Mouse (Mus musculus) CH12.LX (cell line): Measurements from ENCODE around the gene Zeb2. TPM values are rescaled to one million over a fixed set of nuclear protein-coding genes. Genes with fewer than 3 reads are reported as not detected.
A peak's percentile ranks its signal among the peaks of the same experiment; 100 is the strongest.

Experiments
- DNase-seq: peaks from one replicate; pipeline ENCODE4 v3.0.0-alpha.2; 2013; ENCODE audit errors: extremely low read depth
- H3K27ac ChIP-seq: 2 replicates; pipeline ENCODE4 v1.5.1; 2012; ENCODE audit warnings: low read depth, mild to moderate bottlenecking, control low read depth, moderate library complexity; ENCODE audit not compliant: insufficient read depth
- H3K27me3 ChIP-seq: replicated peaks from 2 replicates; pipeline ENCODE3; 2012; ENCODE audit warnings: inconsistent platforms
- H3K36me3 ChIP-seq, 2 experiments: replicated peaks in 1 of 2; 2 replicates each; pipeline versions ENCODE3 to v1.6.1; 2012; ENCODE audit warnings: inconsistent platforms in 1 of 2, low read length in 1 of 2, mild to moderate bottlenecking in 1 of 2, mixed read lengths in 1 of 2, moderate library complexity in 1 of 2; ENCODE audit not compliant: control insufficient read depth in 1 of 2, insufficient read depth in 1 of 2
- H3K4me1 ChIP-seq, 2 experiments: 2 replicates each; pipeline ENCODE4 v1.6.1; 2012; ENCODE audit warnings: inconsistent platforms in 1 of 2, moderate library complexity in 1 of 2; ENCODE audit not compliant: insufficient read depth in 2 of 2, control insufficient read depth in 1 of 2
- H3K4me2 ChIP-seq: 2 replicates; pipeline ENCODE4 v1.6.1; 2012; ENCODE audit warnings: low read depth, mild to moderate bottlenecking, control low read depth; ENCODE audit not compliant: poor library complexity, insufficient read depth, severe bottlenecking
- H3K4me3 ChIP-seq, 3 experiments: fragments of 150-350 bp in 1 of 3; sonication (generic) in 1 of 3; replicated peaks in 1 of 3; 2 replicates each; pipeline versions ENCODE3 to v1.5.1; 2011 to 2012; ENCODE audit warnings: low read depth in 2 of 3, low read length in 2 of 3, mild to moderate bottlenecking in 2 of 3, moderate library complexity in 2 of 3, control low read depth in 1 of 3, improper control_type of control experiment in 1 of 3, inconsistent platforms in 1 of 3, mixed read lengths in 1 of 3; ENCODE audit not compliant: poor library complexity in 1 of 3
- H3K79me2 ChIP-seq: replicated peaks from 2 replicates; pipeline ENCODE4 v1.6.1; 2012; ENCODE audit warnings: mild to moderate bottlenecking, moderate library complexity; ENCODE audit not compliant: control insufficient read depth, poor library complexity, insufficient read depth, severe bottlenecking; ENCODE audit errors: extremely low read depth
- H3K9ac ChIP-seq: 2 replicates; pipeline ENCODE4 v1.6.1; 2012; ENCODE audit warnings: low read depth, mild to moderate bottlenecking, control low read depth, moderate library complexity; ENCODE audit not compliant: insufficient read depth
- H3K9me3 ChIP-seq: replicated peaks from 2 replicates; pipeline ENCODE3; 2012; ENCODE audit warnings: low read length, inconsistent platforms, mixed read lengths
- BHLHE40 ChIP-seq: IDR thresholded peaks from 2 replicates; pipeline ENCODE4 v1.6.1; 2011; ENCODE audit warnings: mild to moderate bottlenecking, low read depth, low read length, improper control_type of control experiment
- CTCF ChIP-seq, 2 experiments: IDR thresholded peaks in 1 of 2; conservative IDR thresholded peaks in 1 of 2; 2 replicates each; pipeline ENCODE4 v1.5.1; 2011 to 2012; ENCODE audit warnings: low read depth in 2 of 2, low read length in 2 of 2, improper control_type of control experiment in 1 of 2, inconsistent platforms in 1 of 2, mild to moderate bottlenecking in 1 of 2, moderate library complexity in 1 of 2
- E2F4 ChIP-seq: IDR thresholded peaks from 2 replicates; pipeline ENCODE4 v1.6.1; 2011; ENCODE audit warnings: low read depth, low read length, improper control_type of control experiment; ENCODE audit not compliant: insufficient replicate concordance
- ELF1 ChIP-seq: IDR thresholded peaks from 2 replicates; pipeline ENCODE4 v1.6.1; 2014; ENCODE audit warnings: low read depth, mild to moderate bottlenecking, inconsistent platforms, low read length, improper control_type of control experiment
- ETS1 ChIP-seq: conservative IDR thresholded peaks from 2 replicates; pipeline ENCODE4 v1.6.1; 2012; ENCODE audit warnings: low read depth, mild to moderate bottlenecking, inconsistent platforms, low read length, improper control_type of control experiment, moderate library complexity
- GABPA ChIP-seq: IDR thresholded peaks from 2 replicates; pipeline ENCODE4 v1.6.1; 2012; ENCODE audit warnings: low read depth, low read length, improper control_type of control experiment, inconsistent platforms; ENCODE audit not compliant: insufficient replicate concordance
- HCFC1 ChIP-seq: IDR thresholded peaks from 2 replicates; pipeline ENCODE4 v1.6.1; 2012; ENCODE audit warnings: low read depth, mild to moderate bottlenecking, inconsistent platforms, low read length, improper control_type of control experiment
- IRF4 ChIP-seq: IDR thresholded peaks from 2 replicates; pipeline ENCODE4 v1.6.1; 2014; ENCODE audit warnings: low read depth, mild to moderate bottlenecking, inconsistent platforms, low read length, improper control_type of control experiment
- JUN ChIP-seq: IDR thresholded peaks from 2 replicates; pipeline ENCODE4 v1.6.1; 2011; ENCODE audit warnings: low read depth, mild to moderate bottlenecking, low read length, improper control_type of control experiment, moderate library complexity; ENCODE audit not compliant: insufficient read depth
- JUND ChIP-seq: conservative IDR thresholded peaks from 2 replicates; pipeline ENCODE4 v1.6.1; 2011; ENCODE audit warnings: low read depth, low read length, improper control_type of control experiment
- KAT2A ChIP-seq: IDR thresholded peaks from 2 replicates; pipeline ENCODE4 v1.6.1; 2012; ENCODE audit warnings: low read length, improper control_type of control experiment, inconsistent platforms; ENCODE audit not compliant: insufficient replicate concordance
- MAFK ChIP-seq: IDR thresholded peaks from 2 replicates; pipeline ENCODE4 v1.6.1; 2011; ENCODE audit warnings: low read length, improper control_type of control experiment; ENCODE audit not compliant: insufficient replicate concordance
- MAZ ChIP-seq: IDR thresholded peaks from 2 replicates; pipeline ENCODE4 v1.6.1; 2012; ENCODE audit warnings: low read depth, mild to moderate bottlenecking, inconsistent platforms, low read length, improper control_type of control experiment, moderate library complexity
- MEF2A ChIP-seq: IDR thresholded peaks from 2 replicates; pipeline ENCODE4 v1.6.1; 2014; ENCODE audit warnings: low read depth, mild to moderate bottlenecking, inconsistent platforms, low read length, improper control_type of control experiment, borderline replicate concordance
- MXI1 ChIP-seq: IDR thresholded peaks from 2 replicates; pipeline ENCODE4 v1.6.1; 2011; ENCODE audit warnings: mild to moderate bottlenecking, low read depth, low read length, improper control_type of control experiment
- NELFE ChIP-seq: IDR thresholded peaks from 2 replicates; pipeline ENCODE4 v1.6.1; 2011; ENCODE audit warnings: low read depth, low read length, improper control_type of control experiment
- POLR2A ChIP-seq: IDR thresholded peaks from 2 replicates; pipeline ENCODE4 v1.6.1; 2011; ENCODE audit warnings: low read depth, mild to moderate bottlenecking, improper control_type of control experiment, low read length
- RCOR1 ChIP-seq: conservative IDR thresholded peaks from 2 replicates; pipeline ENCODE4 v1.6.1; 2012; ENCODE audit warnings: low read depth, mild to moderate bottlenecking, inconsistent platforms, low read length, improper control_type of control experiment
- SIN3A ChIP-seq: IDR thresholded peaks from 2 replicates; pipeline ENCODE4 v1.6.1; 2012; ENCODE audit warnings: low read length, improper control_type of control experiment, inconsistent platforms
- SMC3 ChIP-seq: IDR thresholded peaks from 2 replicates; pipeline ENCODE4 v1.6.1; 2011; ENCODE audit warnings: low read depth, low read length, improper control_type of control experiment
- UBTF ChIP-seq: IDR thresholded peaks from 2 replicates; pipeline ENCODE4 v1.6.1; 2012; ENCODE audit warnings: low read depth, mild to moderate bottlenecking, inconsistent platforms, low read length, improper control_type of control experiment, moderate library complexity
- USF1 ChIP-seq: IDR thresholded peaks from 2 replicates; pipeline ENCODE4 v1.6.1; 2014; ENCODE audit warnings: low read depth, mild to moderate bottlenecking, inconsistent platforms, low read length, improper control_type of control experiment
- USF2 ChIP-seq: conservative IDR thresholded peaks from 2 replicates; pipeline ENCODE4 v1.6.1; 2011; ENCODE audit warnings: low read depth, low read length, improper control_type of control experiment
- ZC3H11A ChIP-seq: IDR thresholded peaks from 2 replicates; pipeline ENCODE4 v1.6.1; 2012; ENCODE audit warnings: low read depth, mild to moderate bottlenecking, inconsistent platforms, low read length, improper control_type of control experiment
- ZKSCAN1 ChIP-seq: IDR thresholded peaks from 2 replicates; pipeline ENCODE4 v1.6.1; 2012; ENCODE audit warnings: low read depth, inconsistent platforms, low read length, improper control_type of control experiment, borderline replicate concordance
- dilution Hi-C: fragments of 300-500 bp; cut with MboI; formaldehyde crosslinking; loops from 2 replicates; pipeline ENCODE4 v1.14.3; 2020; ENCODE audit warnings: low sequenced_read_pairs; ENCODE audit not compliant: extremely low pct_unique_long_range_greater_than_20kb, extremely low pct_ligation_motif_present
- in situ Hi-C: fragments of 300-500 bp; cut with MboI; formaldehyde crosslinking; loops from 3 replicates; pipeline ENCODE4 v1.14.3; 2019; ENCODE audit warnings: low sequenced_read_pairs, low pct_ligation_motif_present, low pct_unique_long_range_greater_than_20kb, mixed read lengths
- polyA plus RNA-seq: library from polyadenylated mRNA; unstranded; fragments of >175 nt; gene quantifications from 2 replicates; pipeline ENCODE4 v1.2.1, GENCODE M21; 2012; ENCODE audit warnings: low read depth; ENCODE audit not compliant: insufficient read length
- total RNA-seq, 2 experiments: library from RNA; depleted of rRNA; stranded (reverse); fragments of 300-350 nt in 1 of 2; fragments of >200 nt in 1 of 2; gene quantifications; 2 replicates each; pipeline ENCODE4 v1.2.3; 2012 to 2014

The Zeb2 gene
- total and polyA plus RNA-seq, 3 experiments, result 12.9 to 25.8 (median 20.8) TPM

DNA sequence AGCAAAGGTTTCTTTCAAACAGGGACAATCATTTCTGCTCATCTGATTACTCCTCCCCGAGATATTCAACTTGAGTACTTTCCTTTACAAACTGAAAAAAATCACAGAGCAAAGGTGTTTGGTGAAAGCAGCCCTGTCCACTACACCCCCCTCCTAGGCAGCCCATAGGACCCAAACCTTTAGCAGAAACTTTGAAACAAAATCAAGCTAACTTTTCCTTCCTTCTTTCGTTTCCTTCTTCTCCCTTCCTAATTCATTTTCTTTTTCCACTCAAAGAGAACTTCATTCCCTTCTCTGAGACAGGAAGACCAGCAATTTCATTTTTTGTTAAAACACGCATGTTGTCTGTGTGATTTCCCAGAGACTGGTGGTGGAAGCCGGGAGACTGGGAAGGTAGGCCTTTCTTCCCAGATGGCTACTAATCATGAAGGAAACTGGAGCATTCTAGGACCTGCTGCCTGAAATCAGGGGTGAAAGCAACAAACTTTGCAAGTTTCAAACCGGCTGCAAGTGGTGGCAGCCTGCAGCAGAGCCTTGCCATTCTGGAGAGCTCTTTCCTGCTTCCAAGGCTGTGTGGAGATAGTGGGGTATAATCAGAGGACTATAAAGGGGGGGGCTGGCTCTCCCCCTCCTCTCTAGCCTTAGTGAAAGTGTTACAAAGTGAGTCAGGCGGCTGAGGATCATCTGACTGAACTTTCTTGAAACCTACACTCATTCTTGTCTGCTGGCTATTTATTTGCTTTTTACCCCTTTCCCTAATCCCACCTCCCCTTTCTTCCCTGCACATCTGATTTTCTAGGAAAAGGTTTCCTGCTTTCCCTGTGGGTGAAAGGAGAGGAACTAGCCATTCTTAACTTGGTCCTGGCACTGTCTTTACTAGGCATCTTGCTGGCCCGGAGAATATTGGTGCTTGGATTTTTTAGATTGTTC is 11.0 kb downstream of the Zeb2 start (continued):
- TF ChIP-seq IRF4, result peak; percentile 5; the same call in 1 of the 2 replicates
- no peak for TF ChIP-seq USF1
- no peak for TF ChIP-seq SMC3
- no peak for TF ChIP-seq ETS1
- TF ChIP-seq ZC3H11A, result no peak
- TF ChIP-seq ELF1, result no peak
- TF ChIP-seq ZKSCAN1, result no peak
- no peak for TF ChIP-seq GABPA
- TF ChIP-seq JUN, result no peak
- TF ChIP-seq USF2, result no peak
- no peak for TF ChIP-seq HCFC1
- TF ChIP-seq POLR2A, result 0 out of 2 replicates have a peak, but pooled peaks have one; percentile 6
- TF ChIP-seq SIN3A, result peak; percentile 70
- TF ChIP-seq KAT2A, result no peak
- TF ChIP-seq MXI1, result 0 out of 2 replicates have a peak, but pooled peaks have one; percentile 44
- TF ChIP-seq CTCF (conservative IDR thresholded peaks at IDR 0.05 in 1 of 2, IDR thresholded peaks at IDR 0.05 in 1 of 2; ENCODE audit: low read depth in 2 of 2, low read length in 2 of 2), result no peak
- no peak for TF ChIP-seq JUND

DNA sequence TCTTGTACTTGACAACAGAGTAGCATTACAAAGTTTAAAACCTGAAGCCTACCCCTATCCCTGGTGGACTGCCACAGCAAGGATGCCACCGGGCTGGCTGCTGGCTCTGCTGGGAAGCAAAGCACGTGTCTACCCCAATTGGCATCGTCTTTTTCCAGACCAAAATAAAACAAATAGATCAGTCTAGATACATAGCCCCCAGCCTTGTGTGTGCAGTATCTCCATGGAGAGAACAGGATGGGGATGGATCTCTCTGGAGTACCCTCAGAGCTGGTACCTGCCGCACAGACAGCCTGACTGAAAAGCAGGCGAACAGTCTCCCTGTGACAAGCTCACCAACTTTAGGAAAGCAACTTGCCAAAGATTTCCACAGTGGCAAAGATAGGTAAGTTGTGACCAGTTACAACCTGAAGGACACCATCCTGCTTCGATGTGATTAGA is 11.9 kb downstream of the Zeb2 start:
- in situ Hi-C loops, result loop anchor here (10.0 to 25.0 kb wide), 3 partner anchors 180 to 1332 kb away; partner anchors contain the start of gene Gtdc1
- Histone ChIP-seq H3K4me1 (peaks cover 2 to 38% of the 10 kb centered on the region in 2 experiments; a peak in 3 of 4 replicates), H3K9ac (peak overlapping the region; percentile 52), H3K79me2 (peaks cover 99% of the 10 kb centered on the region), H3K4me3 (peak overlapping the region; percentile 32 to 51 (median 45)), H3K9me3 (no peaks in the 10 kb centered on the region), H3K4me2 (peak overlapping the region; percentile 87), H3K36me3 (peaks cover 7 to 11% of the 10 kb centered on the region in 2 experiments), H3K27ac (peak overlapping the region; percentile 69), H3K27me3 (no peaks in the 10 kb centered on the region)
- DNase-seq, result no peak
- TF ChIP-seq ETS1 (no peak), ELF1 (no peak), BHLHE40 (no peak), CTCF (conservative IDR thresholded peaks at IDR 0.05 in 1 of 2, IDR thresholded peaks at IDR 0.05 in 1 of 2; ENCODE audit: low read depth in 2 of 2, low read length in 2 of 2) (no peak), RCOR1 (no peak), MAFK (no peak), NELFE (no peak), SMC3 (no peak), MXI1 (no peak), HCFC1 (no peak), E2F4 (no peak), MEF2A (no peak), MAZ (no peak), JUND (no peak), UBTF (no peak), GABPA (no peak)
- dilution Hi-C loops, result no loop called here
